Mouse (Mus musculus) embryonic fibroblast, embryonic 13.5 days (primary cell): ENCODE measurements at regions not wholly inside any gene's neighbourhood (a gene's known extent, or its start where the extent isn't known, plus 50 kb on each side); places are given as distances from the start of the nearest gene placed in this dataset.

Source experiments
- CTCF ChIP-seq: IDR thresholded peaks from 2 replicates; pipeline ENCODE4 v1.5.1; 2011; ENCODE audit warnings: mild to moderate bottlenecking, control low read depth, low read length, moderate library complexity, borderline replicate concordance; ENCODE audit not compliant: insufficient read depth
- POLR2A ChIP-seq: IDR thresholded peaks from 2 replicates; pipeline ENCODE4 v1.6.1; 2011; ENCODE audit warnings: low read depth, mild to moderate bottlenecking, control low read depth, low read length, moderate library complexity

GRCm38 (mm10) chr13:35175587-35175986 lies 148.7 kb upstream of the Eci2 start:
- no peak for TF ChIP-seq CTCF
- TF ChIP-seq POLR2A: no peak
